Mouse (Mus musculus) heart, postnatal 0 days (tissue): ENCODE data around the gene Atmin.

Experiments used
- CTCF ChIP-seq: IDR thresholded peaks from 2 replicates; pipeline ENCODE4 v1.5.1; 2016; ENCODE audit warnings: antibody characterized with exemption, control low read depth, low read depth
- EP300 ChIP-seq: IDR thresholded peaks from 2 replicates; pipeline ENCODE4 v1.6.1; 2016; ENCODE audit warnings: antibody characterized with exemption, low read depth

- TF ChIP-seq CTCF (no peak), EP300 (no peak)
These were observed 19.7 kb upstream of the Atmin start for GRCm38 (mm10) chr8:116923526-116923925.
